Mouse (Mus musculus): ENCODE data around the gene Cd36. TPM values are rescaled to one million over a fixed set of nuclear protein-coding genes. Genes with fewer than 3 reads are reported as not detected.
"Not testable (repeated sequence)": the region's sequence is repeated elsewhere in the genome, so short reads cannot be mapped to it uniquely, and the experiment has no call there.

Gene Cd36
- polyA plus RNA-seq (2015; fragmentation: Nextera tagmentation; extraction: Ambion mirVana): 0.53 and 0.96 TPM in 2 replicates

DNA sequence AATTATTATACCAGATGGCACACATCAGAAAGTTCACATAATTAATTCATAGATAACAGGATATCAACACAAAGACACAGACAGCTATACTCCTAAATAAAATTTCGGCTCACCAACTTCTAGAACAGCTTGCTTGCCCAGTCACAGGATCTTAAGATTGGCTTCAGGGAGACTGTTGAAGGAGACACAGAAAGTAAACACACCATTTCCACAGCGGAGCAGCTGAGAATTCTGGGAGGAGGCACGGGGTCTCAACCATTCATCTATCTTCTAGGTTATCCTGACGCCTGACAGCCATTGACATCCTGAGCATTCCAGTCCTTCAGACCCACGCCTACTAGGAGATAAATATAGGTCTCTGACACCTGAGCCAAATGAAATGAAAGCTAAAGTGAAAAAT is at the start of gene Cd36:
Cd36 (minus strand) TSS at position 204 of the 400 bp plus-strand sequence.
- no peak for ATAC-seq
- H3K4me3 ChIP-seq: no peak within 1 kb of the TSS
- H3K9me3 ChIP-seq (replicated peaks): no peaks in the 10 kb centered on the region
- no peak within 1 kb of the TSS for H3K4me2 ChIP-seq
- no peaks in the 10 kb centered on the region for H3K4me1 ChIP-seq
- H3K27me3 ChIP-seq: no peaks in the 10 kb centered on the region
- 63% methylated on average over 5 of the region's 5 CpGs for WGBS
- H3K36me3 ChIP-seq (ENCODE audit: poor library complexity, severe bottlenecking): no peaks in the 10 kb centered on the region
- H3K9ac ChIP-seq: no peak within 1 kb of the TSS
- no peak within 1 kb of the TSS for H3K27ac ChIP-seq

DNA sequence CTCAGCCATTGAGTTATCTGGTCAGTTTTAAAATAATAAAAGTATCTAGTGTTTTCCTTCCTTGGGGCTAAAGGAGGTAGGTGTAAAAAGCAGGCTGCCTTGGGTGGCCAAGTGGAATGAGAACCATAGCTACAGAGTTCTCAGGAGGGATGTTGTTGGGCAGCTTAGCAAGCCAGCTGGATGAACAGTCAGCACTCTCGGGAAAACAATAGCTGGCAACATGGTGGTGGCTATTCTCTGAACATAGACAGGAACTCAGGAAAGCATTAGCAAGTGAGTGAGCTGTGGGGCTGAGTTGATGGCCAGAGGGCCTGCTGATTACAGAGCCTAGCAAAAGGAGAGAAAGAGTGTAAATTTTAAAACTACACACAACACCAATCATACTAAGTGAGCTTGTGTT is 45.9 kb upstream of the Cd36 start:
- Histone ChIP-seq H3K36me3 (ENCODE audit: poor library complexity, severe bottlenecking) (no peaks in the 10 kb centered on the region), H3K27ac (no peak overlapping the region), H3K27me3 (no peaks in the 10 kb centered on the region), H3K4me2 (no peak overlapping the region), H3K4me1 (no peaks in the 10 kb centered on the region), H3K9ac (no peak overlapping the region), H3K9me3 (replicated peaks) (no peaks in the 10 kb centered on the region), H3K4me3 (no peak overlapping the region)
- ATAC-seq: no peak
- 59% methylated on average over 1 of the region's 1 CpGs for WGBS

- not testable (repeated sequence) for H3K9me3 ChIP-seq (replicated peaks)
Measured at GRCm38 (mm10) chr5:17931588-17931987, 43.0 kb upstream of the Cd36 start.

DNA sequence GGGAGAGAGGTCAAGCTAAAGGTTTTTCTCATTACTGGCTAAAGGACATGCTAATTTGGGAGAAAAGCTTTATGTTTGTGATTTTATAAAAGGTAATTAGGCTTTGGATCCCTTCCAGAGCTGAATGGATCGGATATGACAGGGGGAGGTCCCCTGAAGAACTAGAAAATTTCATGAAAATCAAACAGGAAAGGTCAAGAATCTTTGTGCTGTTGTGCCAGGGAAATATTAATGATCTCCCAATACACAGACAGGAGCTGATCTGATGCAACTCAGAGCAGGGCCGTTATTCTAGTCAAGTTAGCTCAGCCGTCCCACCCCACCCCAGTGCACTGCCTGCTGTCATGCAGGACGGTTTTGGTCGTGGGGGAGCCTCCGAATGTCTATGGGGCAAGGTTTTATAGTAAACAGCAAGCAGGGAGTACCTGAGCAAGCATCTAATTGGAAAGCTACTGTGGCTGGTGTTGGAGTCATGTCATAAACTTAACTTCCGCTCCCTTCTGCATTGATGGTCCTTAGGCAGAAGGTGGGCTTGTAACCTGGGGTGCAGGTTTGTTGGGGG is 40.5 kb upstream of the Cd36 start:
- H3K36me3 ChIP-seq (ENCODE audit: poor library complexity, severe bottlenecking): no peaks in the 10 kb centered on the region
- H3K4me1 ChIP-seq: no peaks in the 10 kb centered on the region
- WGBS: 59% methylated on average over 7 of the region's 7 CpGs
- no peak overlapping the region for H3K9ac ChIP-seq
- no peak overlapping the region for H3K4me2 ChIP-seq
- no peak overlapping the region for H3K4me3 ChIP-seq
- no peaks in the 10 kb centered on the region for H3K27me3 ChIP-seq
- no peak overlapping the region for H3K27ac ChIP-seq
- ATAC-seq: no peak
- H3K9me3 ChIP-seq (replicated peaks): no peaks in the 10 kb centered on the region

More at GRCm38 (mm10) chr5:17931588-17931987, 43.0 kb upstream of the Cd36 start:
- not testable (repeated sequence) for ATAC-seq; H3K4me3 ChIP-seq; H3K36me3 ChIP-seq (ENCODE audit: poor library complexity, severe bottlenecking); H3K27me3 ChIP-seq; H3K4me2 ChIP-seq; H3K27ac ChIP-seq; H3K9ac ChIP-seq; H3K4me1 ChIP-seq
- 100% methylated on average over 2 of the region's 2 CpGs for WGBS

- Histone ChIP-seq H3K27me3 (no peaks in the 10 kb centered on the region), H3K27ac (no peak overlapping the region), H3K9ac (no peak overlapping the region), H3K4me3 (no peak overlapping the region), H3K9me3 (replicated peaks) (no peaks in the 10 kb centered on the region), H3K4me1 (no peaks in the 10 kb centered on the region), H3K4me2 (no peak overlapping the region), H3K36me3 (ENCODE audit: poor library complexity, severe bottlenecking) (no peaks in the 10 kb centered on the region)
- no peak for ATAC-seq
- WGBS: 35% methylated on average over 4 of the region's 4 CpGs
Measured at GRCm38 (mm10) chr5:17928471-17928870, 39.9 kb upstream of the Cd36 start.

GRCm38 (mm10) chr5:17924085-17924518 is 35.5 kb upstream of the Cd36 start:
- H3K9ac ChIP-seq: no peak overlapping the region
- no peak overlapping the region for H3K4me3 ChIP-seq
- 66% methylated on average over 2 of the region's 2 CpGs for WGBS
- no peaks in the 10 kb centered on the region for H3K27me3 ChIP-seq
- no peak overlapping the region for H3K4me2 ChIP-seq
- H3K36me3 ChIP-seq (ENCODE audit: poor library complexity, severe bottlenecking): no peaks in the 10 kb centered on the region
- no peaks in the 10 kb centered on the region for H3K9me3 ChIP-seq (replicated peaks)
- no peak overlapping the region for H3K27ac ChIP-seq
- no peaks in the 10 kb centered on the region for H3K4me1 ChIP-seq
- ATAC-seq: no peak

GRCm38 (mm10) chr5:17923648-17924047 is 35.0 kb upstream of the Cd36 start:
- 88% methylated on average over 3 of the region's 3 CpGs for WGBS
- Histone ChIP-seq H3K27me3 (no peaks in the 10 kb centered on the region), H3K4me2 (no peak overlapping the region), H3K4me3 (no peak overlapping the region), H3K9me3 (replicated peaks) (no peaks in the 10 kb centered on the region), H3K4me1 (no peaks in the 10 kb centered on the region), H3K9ac (no peak overlapping the region), H3K27ac (no peak overlapping the region), H3K36me3 (ENCODE audit: poor library complexity, severe bottlenecking) (no peaks in the 10 kb centered on the region)
- ATAC-seq: no peak

GRCm38 (mm10) chr5:17918966-17919365 is 30.4 kb upstream of the Cd36 start:
- Histone ChIP-seq H3K27me3 (no peaks in the 10 kb centered on the region), H3K9me3 (replicated peaks) (no peaks in the 10 kb centered on the region), H3K4me1 (no peaks in the 10 kb centered on the region), H3K9ac (no peak overlapping the region), H3K4me2 (no peak overlapping the region), H3K27ac (no peak overlapping the region), H3K4me3 (no peak overlapping the region), H3K36me3 (ENCODE audit: poor library complexity, severe bottlenecking) (no peaks in the 10 kb centered on the region)
- no peak for ATAC-seq
- 87% methylated on average over 5 of the region's 5 CpGs for WGBS

- Histone ChIP-seq H3K4me3 (no peak overlapping the region), H3K9me3 (replicated peaks) (no peaks in the 10 kb centered on the region), H3K4me2 (no peak overlapping the region), H3K9ac (no peak overlapping the region), H3K27me3 (no peaks in the 10 kb centered on the region), H3K4me1 (no peaks in the 10 kb centered on the region), H3K27ac (no peak overlapping the region), H3K36me3 (ENCODE audit: poor library complexity, severe bottlenecking) (no peaks in the 10 kb centered on the region)
- 85% methylated on average over 7 of the region's 7 CpGs for WGBS
- no peak for ATAC-seq
Measured at GRCm38 (mm10) chr5:17904766-17905165, 16.2 kb upstream of the Cd36 start.

- Histone ChIP-seq H3K4me2 (no peak overlapping the region), H3K27me3 (no peaks in the 10 kb centered on the region), H3K9me3 (replicated peaks) (no peaks in the 10 kb centered on the region), H3K4me1 (no peaks in the 10 kb centered on the region), H3K27ac (no peak overlapping the region), H3K9ac (no peak overlapping the region), H3K36me3 (ENCODE audit: poor library complexity, severe bottlenecking) (no peaks in the 10 kb centered on the region), H3K4me3 (no peak overlapping the region)
- no peak for ATAC-seq
- 79% methylated on average over 3 of the region's 3 CpGs for WGBS
Measured at GRCm38 (mm10) chr5:17898948-17899347, 10.3 kb upstream of the Cd36 start.

DNA sequence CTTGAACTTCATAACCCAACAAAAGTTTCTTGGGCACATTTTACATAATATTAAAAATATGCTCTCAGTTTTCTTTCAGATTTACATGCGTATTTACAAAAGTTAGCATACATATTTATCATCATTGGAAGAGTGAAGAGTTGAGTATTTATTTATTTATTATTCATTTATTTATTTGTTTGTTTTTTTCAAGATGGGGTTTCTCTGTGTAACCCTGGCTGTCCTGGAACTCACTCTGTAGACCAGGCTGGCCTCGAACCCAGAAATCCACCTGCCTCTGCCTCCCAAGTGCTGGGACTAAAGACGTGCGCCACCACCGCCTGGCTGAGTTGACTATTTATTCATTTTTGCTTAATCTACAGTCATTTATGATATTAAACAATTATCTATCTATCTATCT is 9.0 kb upstream of the Cd36 start:
- H3K4me2 ChIP-seq; H3K27ac ChIP-seq; H3K4me3 ChIP-seq; H3K27me3 ChIP-seq; ATAC-seq; H3K4me1 ChIP-seq; H3K36me3 ChIP-seq (ENCODE audit: poor library complexity, severe bottlenecking); H3K9ac ChIP-seq; H3K9me3 ChIP-seq (replicated peaks): not testable (repeated sequence)
- WGBS: 94% methylated on average over 5 of the region's 5 CpGs

GRCm38 (mm10) chr5:17893577-17894172 is 5.1 kb upstream of the Cd36 start:
- Histone ChIP-seq H3K27me3 (no peaks in the 10 kb centered on the region), H3K9ac (no peak overlapping the region), H3K9me3 (replicated peaks) (no peaks in the 10 kb centered on the region), H3K36me3 (ENCODE audit: poor library complexity, severe bottlenecking) (no peaks in the 10 kb centered on the region), H3K4me1 (no peaks in the 10 kb centered on the region), H3K4me3 (no peak overlapping the region), H3K4me2 (no peak overlapping the region), H3K27ac (no peak overlapping the region)
- 78% methylated on average over 2 of the region's 2 CpGs for WGBS
- no peak for ATAC-seq

DNA sequence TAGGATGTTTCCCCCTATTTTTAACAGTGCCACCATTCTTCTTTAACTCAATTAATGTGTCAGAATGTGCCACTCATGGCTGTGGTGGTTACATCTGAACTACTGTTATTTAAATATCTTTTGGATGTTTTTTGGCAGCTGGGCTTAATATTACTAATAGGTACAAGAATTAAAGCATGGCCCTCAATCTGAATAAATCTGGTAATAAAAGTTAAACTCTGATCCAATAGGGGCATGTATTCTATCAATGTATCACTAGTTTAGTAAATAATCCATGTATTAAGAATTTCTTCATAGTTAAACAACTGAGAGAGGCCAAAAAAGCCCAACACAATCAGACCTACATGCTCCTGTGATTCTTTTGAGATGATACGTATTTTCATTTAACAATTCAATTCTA is 690 bp upstream of the Cd36 start:
- no peaks in the 10 kb centered on the region for H3K9me3 ChIP-seq (replicated peaks)
- 61% methylated on average over 1 of the region's 1 CpGs for WGBS
- no peak for ATAC-seq

More for the DNA sequence above, 690 bp upstream of the Cd36 start:
- H3K27ac ChIP-seq: no peak overlapping the region
- no peaks in the 10 kb centered on the region for H3K4me1 ChIP-seq
- H3K36me3 ChIP-seq (ENCODE audit: poor library complexity, severe bottlenecking): no peaks in the 10 kb centered on the region
- H3K4me3 ChIP-seq: no peak overlapping the region
- H3K9ac ChIP-seq: no peak overlapping the region
- H3K27me3 ChIP-seq: no peaks in the 10 kb centered on the region
- H3K4me2 ChIP-seq: no peak overlapping the region
